Mouse (Mus musculus) thymus, postnatal 0 days (tissue): ENCODE measurements at regions not wholly inside any gene's neighbourhood (a gene's known extent, or its start where the extent isn't known, plus 50 kb on each side); places are given as distances from the start of the nearest gene placed in this dataset.

ENCODE experiments used
- DNase-seq: peaks from one replicate; pipeline ENCODE4 v3.0.0-alpha.2; 2015; ENCODE audit warnings: low spot score

- DNase-seq = no peak
Observed at GRCm38 (mm10) chr12:12819746-12820145, 122.0 kb downstream of the Mycn start.

- no peak for DNase-seq
Observed at GRCm38 (mm10) chr12:12814693-12815092, 127.0 kb downstream of the Mycn start.

GRCm38 (mm10) chr12:12812873-12813272, 128.8 kb downstream of the Mycn start:
- DNase-seq = no peak

GRCm38 (mm10) chr12:12810943-12811342, 130.8 kb downstream of the Mycn start:
- DNase-seq = no peak

- DNase-seq = no peak
Observed at GRCm38 (mm10) chr12:12810159-12810885, 131.4 kb downstream of the Mycn start.

- no peak for DNase-seq
Observed at GRCm38 (mm10) chr12:12808120-12808519, 133.6 kb downstream of the Mycn start.

- DNase-seq = no peak
Observed at GRCm38 (mm10) chr12:12803602-12804001, 138.1 kb downstream of the Mycn start.

- DNase-seq = no peak
Observed at GRCm38 (mm10) chr12:12802396-12802795, 139.3 kb downstream of the Mycn start.

GRCm38 (mm10) chr12:12801700-12802099, 140.0 kb downstream of the Mycn start:
- no peak for DNase-seq

- no peak for DNase-seq
Observed at GRCm38 (mm10) chr12:12800120-12800519, 141.6 kb downstream of the Mycn start.

GRCm38 (mm10) chr12:12789052-12789451, 152.7 kb downstream of the Mycn start:
- no peak for DNase-seq

- DNase-seq = no peak
Observed at GRCm38 (mm10) chr12:12788263-12788852, 153.4 kb downstream of the Mycn start.

GRCm38 (mm10) chr12:12787608-12788262, 154.0 kb downstream of the Mycn start:
- no peak for DNase-seq

GRCm38 (mm10) chr12:12787161-12787560, 154.6 kb downstream of the Mycn start:
- no peak for DNase-seq

GRCm38 (mm10) chr12:12783699-12784605, 157.8 kb downstream of the Mycn start:
- no peak for DNase-seq

GRCm38 (mm10) chr12:12781526-12781925, 160.2 kb downstream of the Mycn start:
- no peak for DNase-seq

GRCm38 (mm10) chr12:12778563-12779256, 163.0 kb downstream of the Mycn start:
- DNase-seq = no peak

- no peak for DNase-seq
Observed at GRCm38 (mm10) chr12:12777422-12777821, 164.3 kb downstream of the Mycn start.

GRCm38 (mm10) chr12:12776783-12777182, 164.9 kb downstream of the Mycn start:
- DNase-seq = no peak

- no peak for DNase-seq
Observed at GRCm38 (mm10) chr12:12770970-12771369, 170.7 kb downstream of the Mycn start.
